Mouse (Mus musculus) heart, adult 10 weeks (tissue): ENCODE measurements around the gene Elp6. TPM values are rescaled to one million over a fixed set of nuclear protein-coding genes. Genes with fewer than 3 reads are reported as not detected.

Experiments used
- polyA plus RNA-seq: library from polyadenylated mRNA; stranded (reverse); fragments of 350-450 nt; fragmentation: Illumina TruSeq; extraction: RNeasy Lipid Tissue Mini Kit (QIAGEN cat#74804); gene quantifications from one replicate; pipeline ENCODE4 v1.2.3, GENCODE M21; 2014; ENCODE audit warnings: low read depth, low replicate concordance

The Elp6 gene
- polyA plus RNA-seq, result 3.3 TPM

DNA sequence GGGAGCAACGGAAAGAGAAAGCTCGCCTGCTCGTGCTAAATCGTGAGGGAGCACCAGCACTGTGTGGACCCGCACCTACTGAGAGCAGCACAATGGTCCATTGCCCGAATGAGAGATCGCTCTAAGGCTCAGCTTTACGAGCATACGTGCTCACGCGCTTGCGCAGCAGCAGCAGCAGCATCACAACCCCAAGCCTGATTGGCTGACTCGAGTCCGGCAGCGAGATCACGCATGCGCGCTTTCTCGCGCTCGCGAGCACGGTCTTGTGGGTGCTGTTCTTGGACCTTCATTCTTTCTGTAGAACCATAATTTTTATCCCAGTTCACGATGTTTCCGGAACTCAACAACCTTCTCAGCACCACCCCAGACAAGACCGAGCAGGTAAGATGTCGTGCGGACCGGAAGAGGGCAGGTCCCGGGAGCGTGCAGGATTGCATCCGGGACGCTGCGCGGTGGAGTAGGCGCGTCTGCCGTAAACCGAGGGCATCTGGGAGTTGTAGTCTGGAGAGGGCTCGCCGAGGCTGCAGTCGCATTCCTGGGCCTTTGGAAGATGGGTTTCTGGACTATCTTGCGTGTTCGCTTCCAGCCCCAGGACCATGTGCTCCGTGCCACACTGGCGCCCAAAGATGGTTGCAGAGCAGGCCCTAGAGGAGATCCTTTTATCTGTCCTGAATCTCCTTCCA is at the start of gene Elp6:
Gene Elp6, plus strand, starts transcription at position 205 of the 683 bp plus-strand sequence.

DNA sequence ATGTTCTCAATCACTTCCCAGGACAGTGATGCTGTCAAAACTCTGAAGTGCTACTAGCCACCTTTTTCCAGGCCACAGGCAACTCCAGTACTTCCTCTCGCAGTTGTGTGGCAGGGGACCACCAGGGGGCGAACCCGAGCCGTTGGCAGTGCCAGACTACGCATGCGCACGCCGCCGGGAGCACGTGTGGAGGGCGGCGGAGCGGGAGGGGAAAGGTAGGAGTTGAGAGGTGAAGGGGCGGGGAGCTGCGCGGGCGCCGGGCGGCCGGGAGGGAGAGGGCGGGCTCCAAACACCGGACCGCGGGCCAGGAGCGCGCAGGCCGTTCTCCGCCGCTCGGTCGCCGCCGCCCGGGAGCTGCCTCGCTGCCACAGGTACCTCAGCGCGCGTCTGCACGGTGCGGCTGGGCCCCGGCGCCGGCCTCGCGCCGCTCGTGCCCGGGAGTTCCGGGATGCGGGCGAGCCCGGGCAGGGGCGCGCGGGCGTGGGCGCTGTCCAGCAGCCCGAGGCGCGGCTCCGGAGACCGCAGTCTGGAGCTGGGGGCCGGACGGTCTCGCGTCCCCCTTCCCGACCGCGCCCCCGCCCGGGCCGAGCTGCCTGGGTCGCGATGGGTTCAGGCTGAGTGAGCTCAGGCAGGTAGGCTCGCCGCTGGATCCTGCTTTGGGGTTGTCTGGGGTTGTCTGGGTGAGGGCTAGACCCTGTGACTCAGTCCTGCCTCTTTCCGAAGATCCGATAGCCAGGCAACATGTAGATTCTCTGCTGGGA is 28.3 kb downstream of the Elp6 start, which contains the start of gene Scap:
Gene Scap, plus strand, starts transcription at position 154 of the 761 bp plus-strand sequence.

Other genes with a start within 250 kb of the Elp6 start
- 16.8 TPM for gene Smarcc1, start 187.5 kb upstream of the Elp6 start, polyA plus RNA-seq
- 41.1 TPM for gene Dhx30, start 187.3 kb upstream of the Elp6 start, polyA plus RNA-seq
- gene Cspg5, start 61.4 kb upstream of the Elp6 start, polyA plus RNA-seq, result 0.10 TPM
- gene Scap, start 28.1 kb downstream of the Elp6 start, polyA plus RNA-seq, result 18.4 TPM
- gene Ptpn23, start 103.0 kb downstream of the Elp6 start, polyA plus RNA-seq, result 14.3 TPM
- not detected for gene Ngp, start 114.6 kb downstream of the Elp6 start, polyA plus RNA-seq
- gene Klhl18, start 171.5 kb downstream of the Elp6 start, polyA plus RNA-seq, result 11.0 TPM
- 0.26 TPM for gene Kif9, start 171.8 kb downstream of the Elp6 start, polyA plus RNA-seq
- gene Setd2, start 227.4 kb downstream of the Elp6 start, polyA plus RNA-seq, result 29.5 TPM